Mouse (Mus musculus) telencephalon, adult 2 months (tissue): ENCODE data around the gene Per1.

ENCODE experiments used
- DNase-seq: peaks from one replicate; pipeline ENCODE4 v3.0.0-alpha.2; 2011; ENCODE audit warnings: low read depth, low spot score

Gene Per1

GRCm38 (mm10) chr11:69099177-69099914, 4.3 kb downstream of the Per1 start:
- DNase-seq = no peak

- peak; percentile 93 for DNase-seq
Observed at GRCm38 (mm10) chr11:69099915-69100345, 4.9 kb downstream of the Per1 start.

GRCm38 (mm10) chr11:69100639-69101360, 5.8 kb downstream of the Per1 start:
- no peak for DNase-seq

- no peak for DNase-seq
Observed at GRCm38 (mm10) chr11:69101604-69102402, 6.8 kb downstream of the Per1 start.

GRCm38 (mm10) chr11:69102403-69102725, 7.3 kb downstream of the Per1 start:
- no peak for DNase-seq

GRCm38 (mm10) chr11:69103121-69103520, 8.1 kb downstream of the Per1 start:
- no peak for DNase-seq

GRCm38 (mm10) chr11:69103531-69104435, 8.8 kb downstream of the Per1 start:
- DNase-seq = no peak

GRCm38 (mm10) chr11:69104487-69104886, 9.5 kb downstream of the Per1 start:
- no peak for DNase-seq

- no peak for DNase-seq
Observed at GRCm38 (mm10) chr11:69105227-69105626, 10.2 kb downstream of the Per1 start.

GRCm38 (mm10) chr11:69105796-69106195, 10.8 kb downstream of the Per1 start:
- no peak for DNase-seq

- DNase-seq = no peak
Observed at GRCm38 (mm10) chr11:69106299-69106698, 11.3 kb downstream of the Per1 start.

- no peak for DNase-seq
Observed at GRCm38 (mm10) chr11:69106842-69107241, 11.8 kb downstream of the Per1 start.

- no peak for DNase-seq
Observed at GRCm38 (mm10) chr11:69107676-69108075, 12.7 kb downstream of the Per1 start.

- no peak for DNase-seq
Observed at GRCm38 (mm10) chr11:69108223-69108622, 13.2 kb downstream of the Per1 start.

- no peak for DNase-seq
Observed at GRCm38 (mm10) chr11:69109032-69109900, 14.2 kb downstream of the Per1 start.

GRCm38 (mm10) chr11:69110319-69111046, 15.5 kb downstream of the Per1 start:
- DNase-seq = no peak

- no peak for DNase-seq
Observed at GRCm38 (mm10) chr11:69111051-69111810, 16.2 kb downstream of the Per1 start.

- DNase-seq = no peak
Observed at GRCm38 (mm10) chr11:69111865-69112264, 16.8 kb downstream of the Per1 start.

- no peak for DNase-seq
Observed at GRCm38 (mm10) chr11:69114018-69114417, 19.0 kb downstream of the Per1 start.
